Mouse (Mus musculus) embryonic facial prominence, embryonic 15.5 days (tissue): ENCODE measurements around the gene Aox3. TPM values are rescaled to one million over a fixed set of nuclear protein-coding genes. Genes with fewer than 3 reads are reported as not detected.
A peak's percentile ranks its signal among the peaks of the same experiment; 100 is the strongest.

Experiments
- ATAC-seq: fragments of 200-750 bp; cut with Nextera tagmentation; 2 replicates; pipeline ENCODE4 v1.8.0; 2017; ENCODE audit warnings: low read depth, moderate TSS enrichment; ENCODE audit not compliant: insufficient number of reproducible peaks, low FRiP score, low TSS enrichment
- H3K27ac ChIP-seq: fragments of 300-500 bp; sonication (generic); replicated peaks from 2 replicates; pipeline ENCODE4 v1.5.1; 2015; ENCODE audit warnings: mild to moderate bottlenecking, inconsistent platforms
- H3K27me3 ChIP-seq: fragments of 300-500 bp; sonication (generic); 2 replicates; pipeline ENCODE4 v1.6.1; 2015; ENCODE audit warnings: inconsistent platforms
- H3K36me3 ChIP-seq: fragments of 300-500 bp; sonication (generic); 2 replicates; pipeline ENCODE4 v1.6.1; 2015; ENCODE audit warnings: mild to moderate bottlenecking, inconsistent platforms
- H3K4me1 ChIP-seq: fragments of 300-500 bp; sonication (generic); 2 replicates; pipeline ENCODE4 v1.6.1; 2015; ENCODE audit warnings: inconsistent platforms
- H3K4me2 ChIP-seq: fragments of 300-500 bp; sonication (generic); replicated peaks from 2 replicates; pipeline ENCODE4 v1.6.1; 2015; ENCODE audit warnings: mild to moderate bottlenecking, inconsistent platforms
- H3K4me3 ChIP-seq: fragments of 300-500 bp; sonication (generic); replicated peaks from 2 replicates; pipeline ENCODE4 v1.5.1; 2015; ENCODE audit warnings: mild to moderate bottlenecking, inconsistent platforms
- H3K9ac ChIP-seq: fragments of 300-500 bp; sonication (generic); 2 replicates; pipeline ENCODE4 v1.6.1; 2015; ENCODE audit warnings: inconsistent platforms
- H3K9me3 ChIP-seq: fragments of 300-500 bp; sonication (generic); replicated peaks from 2 replicates; pipeline ENCODE4 v1.6.1; 2016; ENCODE audit warnings: inconsistent platforms
- WGBS: fragments of 180-500 bp; shearing (Covaris S2); methylation state at CpG from one replicate; pipeline ENCODE4 v1.1.7; 2015; 5-methylcytosine and 5-hydroxymethylcytosine counted together
- polyA plus RNA-seq: library from polyadenylated mRNA; unstranded; fragments of >200 nt; fragmentation: Nextera tagmentation; extraction: Ambion mirVana; gene quantifications from 2 replicates; pipeline ENCODE4 v1.2.1, GENCODE M21; 2015

Gene Aox3
- polyA plus RNA-seq, 1 experiment from 2014 or later, result 3.1 TPM

DNA sequence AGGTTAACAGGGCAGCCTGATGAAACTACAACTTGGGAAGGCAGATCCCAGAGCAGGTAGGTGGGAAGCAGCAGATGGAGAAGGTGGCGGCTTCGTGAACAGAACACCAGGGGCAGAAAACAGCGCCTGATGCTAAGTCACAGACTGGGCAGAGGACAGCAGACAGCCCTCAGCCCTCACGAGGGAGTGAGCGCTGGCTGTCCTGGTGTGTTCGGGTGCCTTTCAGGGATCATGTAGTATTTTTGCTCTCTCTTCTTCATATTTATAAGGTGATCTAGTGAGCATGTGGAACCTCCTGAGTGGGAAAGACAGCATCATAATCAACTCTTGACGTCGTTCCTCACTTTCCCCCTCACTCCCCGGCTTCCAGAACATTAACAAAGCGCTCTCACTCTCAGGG, 33.1 kb downstream of the Aox3 start:
- no peak overlapping the region for H3K4me2 ChIP-seq
- no peaks in the 10 kb centered on the region for H3K36me3 ChIP-seq
- ATAC-seq, result no peak
- H3K27ac ChIP-seq, result no peak overlapping the region
- H3K4me3 ChIP-seq, result no peak overlapping the region
- H3K9me3 ChIP-seq, result no peaks in the 10 kb centered on the region
- H3K27me3 ChIP-seq, result no peaks in the 10 kb centered on the region
- 82% methylated on average over 10 of the region's 10 CpGs for WGBS
- H3K9ac ChIP-seq, result no peak overlapping the region
- no peaks in the 10 kb centered on the region for H3K4me1 ChIP-seq

DNA sequence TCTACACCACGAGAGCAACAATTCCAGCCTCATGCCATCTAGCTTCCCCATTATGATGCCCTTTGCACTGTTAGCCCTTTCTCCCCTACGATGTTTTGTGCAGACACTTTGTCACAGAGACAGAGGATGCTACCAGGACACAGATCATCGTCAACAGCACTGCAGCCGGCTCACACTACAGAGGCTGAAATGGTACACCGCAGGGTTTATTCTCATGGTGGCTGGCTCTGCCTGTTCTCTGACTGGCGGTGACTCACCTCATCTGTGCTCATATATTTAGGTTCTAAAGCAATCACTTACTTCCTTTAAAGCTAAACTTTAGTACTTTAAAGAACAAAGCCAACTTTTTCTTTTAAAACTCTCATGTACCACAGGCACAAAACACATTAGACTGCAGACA, 34.8 kb downstream of the Aox3 start:
- Histone ChIP-seq H3K4me1 (no peaks in the 10 kb centered on the region), H3K9me3 (no peaks in the 10 kb centered on the region), H3K27me3 (no peaks in the 10 kb centered on the region), H3K4me2 (no peak overlapping the region), H3K36me3 (no peaks in the 10 kb centered on the region), H3K9ac (no peak overlapping the region), H3K27ac (no peak overlapping the region), H3K4me3 (no peak overlapping the region)
- 65% methylated on average over 6 of the region's 6 CpGs for WGBS
- ATAC-seq, result no peak

DNA sequence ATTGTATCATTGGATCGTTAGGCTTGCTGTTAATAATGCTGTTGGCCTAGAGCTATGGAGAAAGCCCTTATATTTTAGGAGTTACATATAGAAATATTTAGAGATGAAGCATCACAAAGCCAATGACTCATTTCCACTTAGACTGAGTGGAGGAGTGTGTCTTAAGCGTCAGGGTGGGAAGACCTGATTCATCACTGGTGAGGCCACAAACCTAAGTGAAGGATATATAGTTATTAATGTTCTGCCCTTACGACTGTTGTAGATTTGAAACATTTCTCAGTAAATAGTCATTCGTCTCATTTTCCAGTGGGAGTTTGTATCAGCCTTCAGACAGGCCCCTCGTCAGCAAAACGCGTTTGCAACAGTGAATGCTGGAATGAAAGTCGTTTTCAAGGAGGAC, 39.3 kb downstream of the Aox3 start:
- 76% methylated on average over 8 of the region's 8 CpGs for WGBS
- Histone ChIP-seq H3K27ac (no peak overlapping the region), H3K9ac (no peak overlapping the region), H3K4me2 (no peak overlapping the region), H3K4me1 (no peaks in the 10 kb centered on the region), H3K9me3 (no peaks in the 10 kb centered on the region), H3K4me3 (no peak overlapping the region), H3K36me3 (no peaks in the 10 kb centered on the region), H3K27me3 (no peaks in the 10 kb centered on the region)
- ATAC-seq, result no peak

DNA sequence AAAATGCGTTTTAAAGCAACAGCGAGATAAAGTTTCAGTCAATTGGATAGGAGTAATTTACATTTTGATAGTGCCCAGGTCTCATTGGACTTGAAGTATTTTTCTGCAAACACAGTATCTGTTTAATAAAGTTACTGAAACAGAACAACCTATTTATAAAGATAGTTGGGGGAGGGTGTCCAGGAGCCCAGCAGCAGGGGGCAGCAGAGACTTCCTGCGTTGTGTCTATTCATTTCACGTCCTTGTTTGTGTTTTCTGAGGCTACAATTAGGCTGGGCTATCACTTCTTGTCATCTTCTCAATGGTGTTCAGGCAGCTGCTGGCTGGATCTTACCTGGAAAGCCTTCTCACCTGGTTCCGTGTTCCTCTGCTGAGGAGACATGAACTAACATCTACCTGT, 43.8 kb downstream of the Aox3 start:
- no peak overlapping the region for H3K27ac ChIP-seq
- no peak for ATAC-seq
- no peaks in the 10 kb centered on the region for H3K9me3 ChIP-seq
- no peaks in the 10 kb centered on the region for H3K36me3 ChIP-seq
- H3K4me3 ChIP-seq, result no peak overlapping the region
- no peaks in the 10 kb centered on the region for H3K4me1 ChIP-seq
- no peaks in the 10 kb centered on the region for H3K27me3 ChIP-seq
- no peak overlapping the region for H3K9ac ChIP-seq
- H3K4me2 ChIP-seq, result no peak overlapping the region
- 49% methylated on average over 5 of the region's 5 CpGs for WGBS

DNA sequence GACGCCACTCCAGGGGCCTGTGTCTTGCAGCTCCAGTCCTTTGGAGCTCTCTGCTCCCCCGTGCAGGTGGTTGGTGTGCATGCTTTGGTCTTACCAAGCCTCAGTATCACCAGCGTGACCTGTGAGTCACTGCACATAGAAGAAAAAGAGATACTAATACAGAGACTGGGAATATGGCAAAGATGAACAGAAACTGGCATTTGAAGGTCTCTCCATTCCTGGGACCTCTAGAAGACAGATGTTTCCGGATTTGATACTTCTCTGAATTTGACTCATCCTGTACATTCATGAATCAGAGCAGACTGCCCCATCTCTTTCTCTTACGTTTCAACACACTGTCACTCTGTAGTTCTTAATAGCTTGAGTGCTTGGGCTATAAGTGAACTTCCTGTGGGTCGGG, 57.0 kb downstream of the Aox3 start:
- H3K36me3 ChIP-seq, result no peaks in the 10 kb centered on the region
- H3K27ac ChIP-seq, result no peak overlapping the region
- no peak overlapping the region for H3K4me2 ChIP-seq
- 68% methylated on average over 6 of the region's 6 CpGs for WGBS
- H3K4me3 ChIP-seq, result no peak overlapping the region
- H3K27me3 ChIP-seq, result no peaks in the 10 kb centered on the region
- no peaks in the 10 kb centered on the region for H3K4me1 ChIP-seq
- ATAC-seq, result no peak
- no peak overlapping the region for H3K9ac ChIP-seq
- H3K9me3 ChIP-seq, result no peaks in the 10 kb centered on the region

DNA sequence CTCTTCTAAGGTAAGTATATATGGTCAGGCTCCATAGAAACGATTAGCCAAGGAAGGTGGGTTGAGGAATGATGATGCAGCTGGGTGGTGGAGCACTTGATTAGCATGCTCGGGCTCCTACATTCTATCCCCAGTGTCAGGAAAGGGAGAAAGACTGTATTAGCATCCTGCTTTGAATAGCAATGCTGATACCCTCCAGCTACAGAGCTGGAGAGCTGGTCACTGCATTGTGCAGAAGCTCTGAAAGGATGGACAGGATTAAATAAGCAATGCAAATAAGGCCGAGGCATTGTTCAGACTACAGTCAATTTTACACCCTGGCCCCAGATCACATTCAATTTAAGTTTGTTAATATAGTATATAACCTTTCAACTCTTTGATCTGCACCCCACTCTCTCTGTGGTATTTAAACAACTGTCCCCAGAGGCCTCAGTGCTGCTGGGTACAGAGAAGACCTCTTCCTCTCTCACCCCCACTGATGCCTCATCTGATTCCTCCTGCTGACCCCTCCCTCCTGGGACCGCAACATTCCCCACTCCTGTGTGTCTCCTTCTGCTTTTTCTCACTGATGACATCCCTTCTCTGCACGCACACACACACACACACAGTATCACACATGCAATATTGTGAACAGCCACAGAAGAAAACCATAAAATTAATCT, 75.7 kb downstream of the Aox3 start:
- no peaks in the 10 kb centered on the region for H3K27me3 ChIP-seq
- H3K9me3 ChIP-seq, result no peaks in the 10 kb centered on the region
- no peak overlapping the region for H3K27ac ChIP-seq
- no peaks in the 10 kb centered on the region for H3K36me3 ChIP-seq
- no peak for ATAC-seq
- no peak overlapping the region for H3K9ac ChIP-seq
- H3K4me2 ChIP-seq, result no peak overlapping the region
- H3K4me3 ChIP-seq, result no peak overlapping the region
- WGBS, result 62% methylated on average over 5 of the region's 5 CpGs
- no peaks in the 10 kb centered on the region for H3K4me1 ChIP-seq

DNA sequence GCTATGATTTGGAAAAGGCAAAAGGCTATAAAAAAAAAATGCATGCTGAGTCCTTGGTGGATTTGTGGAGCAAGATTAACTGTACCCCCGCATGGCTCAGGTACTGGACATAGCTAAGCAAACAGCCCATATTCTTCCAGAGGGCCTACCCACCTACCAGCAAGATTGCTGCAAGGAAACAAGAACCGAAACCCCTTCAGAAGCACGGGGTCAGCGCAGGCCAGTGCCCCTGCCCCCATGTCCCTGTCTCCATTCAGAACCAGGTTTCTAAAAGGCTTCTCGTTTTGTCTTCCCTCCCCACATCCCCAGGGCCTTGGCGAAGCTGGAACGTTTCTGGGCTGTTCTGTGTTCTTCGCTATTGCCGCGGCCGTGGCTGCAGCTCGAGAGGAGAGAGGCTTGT, 81.4 kb downstream of the Aox3 start:
- no peaks in the 10 kb centered on the region for H3K36me3 ChIP-seq
- H3K4me2 ChIP-seq, result no peak overlapping the region
- H3K4me3 ChIP-seq, result no peak overlapping the region
- ATAC-seq, result no peak
- H3K27me3 ChIP-seq, result no peaks in the 10 kb centered on the region
- peaks cover 4% of the 10 kb centered on the region; the same call in 1 of the 2 replicates for H3K4me1 ChIP-seq
- 79% methylated on average over 12 of the region's 12 CpGs for WGBS
- no peaks in the 10 kb centered on the region for H3K9me3 ChIP-seq
- no peak overlapping the region for H3K9ac ChIP-seq
- H3K27ac ChIP-seq, result no peak overlapping the region

DNA sequence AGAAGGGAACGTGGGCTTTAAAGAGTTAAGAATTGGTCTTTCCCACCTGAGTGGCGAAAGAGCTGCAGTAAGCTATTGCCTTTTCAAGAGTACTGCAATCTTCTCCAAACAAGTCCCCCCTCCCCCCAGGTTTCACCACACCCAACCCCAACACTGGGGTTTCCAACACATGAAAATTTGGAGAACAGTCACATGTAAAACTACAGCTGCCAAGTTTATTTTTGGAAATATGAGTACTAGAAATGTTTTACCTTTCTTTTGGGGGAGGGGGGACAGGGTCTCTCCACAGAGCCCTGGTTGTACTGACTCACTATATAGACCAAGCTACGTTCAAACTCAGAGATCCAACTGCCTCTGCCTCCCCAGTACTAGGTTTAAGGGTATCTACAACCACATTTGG, 82.1 kb downstream of the Aox3 start:
- 66% methylated on average over 3 of the region's 3 CpGs for WGBS
- no peak overlapping the region for H3K4me3 ChIP-seq
- H3K27ac ChIP-seq, result no peak overlapping the region
- no peak for ATAC-seq
- H3K9me3 ChIP-seq, result no peaks in the 10 kb centered on the region
- no peak overlapping the region for H3K9ac ChIP-seq
- peaks cover 4% of the 10 kb centered on the region; the same call in 1 of the 2 replicates for H3K4me1 ChIP-seq
- no peaks in the 10 kb centered on the region for H3K27me3 ChIP-seq
- no peak overlapping the region for H3K4me2 ChIP-seq
- H3K36me3 ChIP-seq, result no peaks in the 10 kb centered on the region

DNA sequence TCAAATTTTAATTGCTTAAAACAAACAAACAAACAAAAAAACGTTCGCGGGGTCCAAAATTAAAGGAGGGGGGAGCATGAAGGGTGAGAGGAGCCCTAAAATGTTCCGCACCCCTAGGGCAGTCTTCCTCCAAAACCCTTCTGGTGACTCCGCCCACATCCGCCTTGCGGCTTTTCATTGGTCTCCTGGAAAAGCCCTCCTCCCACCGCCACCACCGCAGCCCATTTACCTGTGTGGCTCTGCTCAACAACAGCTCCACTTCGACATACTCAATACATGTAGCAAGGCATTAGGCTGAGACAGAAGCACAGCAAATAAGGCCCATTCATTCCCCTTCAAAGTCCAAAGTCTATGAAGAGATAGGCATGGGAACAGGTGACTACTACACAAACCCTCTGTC, 82.6 kb downstream of the Aox3 start:
- no peak overlapping the region for H3K4me3 ChIP-seq
- 0 out of 2 replicates have a peak overlapping the region, but pooled peaks have one; percentile 18 for H3K4me2 ChIP-seq
- H3K27ac ChIP-seq, result no peak overlapping the region
- no peak overlapping the region for H3K9ac ChIP-seq
- no peak for ATAC-seq
- H3K27me3 ChIP-seq, result no peaks in the 10 kb centered on the region
- no peaks in the 10 kb centered on the region for H3K36me3 ChIP-seq
- H3K9me3 ChIP-seq, result no peaks in the 10 kb centered on the region
- 13% methylated on average over 10 of the region's 10 CpGs for WGBS
- peaks cover 4% of the 10 kb centered on the region; the same call in 1 of the 2 replicates for H3K4me1 ChIP-seq

DNA sequence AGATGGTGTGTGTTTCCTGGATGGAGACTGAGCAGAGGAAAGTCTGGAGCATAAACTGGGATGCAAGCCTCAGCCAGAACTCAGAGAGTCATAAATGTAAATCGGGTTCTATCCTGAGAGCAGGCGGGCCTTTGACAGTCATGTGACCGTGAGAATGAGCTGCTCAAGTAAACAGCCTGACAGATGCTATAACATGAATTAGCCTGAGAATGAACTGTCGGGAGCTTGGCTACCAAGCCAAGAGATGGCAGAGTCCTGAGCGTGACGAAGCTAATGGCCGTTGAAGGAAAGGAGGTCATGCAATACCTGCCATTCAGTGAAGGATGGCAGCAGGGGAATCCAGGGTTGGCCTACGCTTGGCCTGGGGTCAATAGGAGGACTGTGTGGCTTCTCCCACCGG, 84.1 kb downstream of the Aox3 start:
- Histone ChIP-seq H3K27me3 (no peaks in the 10 kb centered on the region), H3K4me2 (no peak overlapping the region), H3K9me3 (no peaks in the 10 kb centered on the region), H3K4me1 (peaks cover 4% of the 10 kb centered on the region; the same call in 1 of the 2 replicates), H3K9ac (no peak overlapping the region), H3K4me3 (no peak overlapping the region), H3K36me3 (no peaks in the 10 kb centered on the region), H3K27ac (no peak overlapping the region)
- ATAC-seq, result no peak
- WGBS, result 75% methylated on average over 9 of the region's 9 CpGs

DNA sequence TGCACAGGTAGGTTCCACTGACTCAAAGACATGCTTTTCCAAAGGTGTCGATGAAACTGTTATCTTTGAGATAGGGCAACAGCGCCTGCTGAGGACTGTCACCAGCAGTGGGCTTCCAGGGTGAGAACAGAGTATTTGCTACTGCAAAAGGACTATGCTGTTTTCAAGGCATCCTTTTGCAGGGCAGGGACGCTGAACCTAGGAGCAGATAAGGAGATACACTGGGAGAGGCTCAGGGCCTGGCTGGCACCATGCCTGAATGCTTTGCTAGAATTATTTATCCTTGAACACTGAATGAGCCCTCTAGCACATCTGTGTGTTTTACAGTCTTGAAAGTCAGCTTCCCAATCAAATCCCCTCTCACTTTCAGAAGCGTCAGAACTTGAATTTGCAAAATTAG, 85.5 kb downstream of the Aox3 start:
- 72% methylated on average over 4 of the region's 4 CpGs for WGBS
- Histone ChIP-seq H3K27ac (no peak overlapping the region), H3K4me1 (peaks cover 4% of the 10 kb centered on the region; the same call in 1 of the 2 replicates), H3K36me3 (no peaks in the 10 kb centered on the region), H3K4me2 (no peak overlapping the region), H3K27me3 (no peaks in the 10 kb centered on the region), H3K9me3 (no peaks in the 10 kb centered on the region), H3K4me3 (no peak overlapping the region), H3K9ac (no peak overlapping the region)
- ATAC-seq, result no peak

DNA sequence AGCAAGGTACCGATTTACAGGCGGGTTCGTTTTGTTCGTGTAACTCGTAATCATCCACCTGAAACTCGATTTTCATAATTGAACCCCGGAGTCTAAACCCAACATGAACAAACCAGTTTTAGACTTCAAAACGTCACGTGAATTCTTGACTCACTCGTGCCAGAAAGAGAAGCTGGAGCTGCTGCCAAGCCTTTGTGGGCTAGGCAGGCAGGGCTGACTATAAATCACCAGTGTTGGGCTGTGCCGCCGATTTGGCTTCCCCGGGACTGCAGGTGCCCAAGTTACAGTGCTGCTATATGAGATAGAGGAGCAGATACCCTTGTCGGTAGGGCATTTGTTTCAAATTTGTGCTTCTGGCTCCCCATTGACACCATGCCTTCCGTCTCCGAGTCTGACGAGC, 97.3 kb downstream of the Aox3 start, which contains the start of gene Aox4:
Gene Aox4 (plus strand): TSS at position 195 of the 400 bp plus-strand sequence.
- Histone ChIP-seq H3K4me1 (peaks cover 13% of the 10 kb centered on the region), H3K4me3 (no peak within 1 kb of the TSS), H3K4me2 (0 out of 2 replicates have a peak within 1 kb of the TSS, but pooled peaks have one; percentile 11), H3K9ac (no peak within 1 kb of the TSS), H3K9me3 (0 out of 2 replicates have a peak, but pooled peaks cover 3% of the 10 kb centered on the region), H3K27ac (peak within 1 kb of the TSS; percentile 58; the same call in 1 of the 2 replicates), H3K36me3 (no peaks in the 10 kb centered on the region), H3K27me3 (no peaks in the 10 kb centered on the region)
- WGBS, result 51% methylated on average over 17 of the region's 17 CpGs
- ATAC-seq, result no peak
